Mouse (Mus musculus) lung, adult 2 months (tissue): Measurements from ENCODE around the gene Ptgir.

Source experiments
- CTCF ChIP-seq: fragments of 200-500 bp; IDR thresholded peaks from 2 replicates; pipeline ENCODE4 v1.5.1; 2011; ENCODE audit warnings: mild to moderate bottlenecking, low read length, control low read depth; ENCODE audit not compliant: insufficient read depth
- POLR2A ChIP-seq: fragments of 200-500 bp; IDR thresholded peaks from 2 replicates; pipeline ENCODE4 v1.6.1; 2011; ENCODE audit warnings: low read depth, mild to moderate bottlenecking, control low read depth, low read length, borderline replicate concordance; ENCODE audit errors: extremely low read depth

- TF ChIP-seq CTCF (no peak), POLR2A (no peak)
Measured at GRCm38 (mm10) chr7:16871600-16871999, 34.7 kb upstream of the Ptgir start.
